Mouse (Mus musculus) midbrain, embryonic 12.5 days (tissue): ENCODE results near the gene Sun2. TPM values are rescaled to one million over a fixed set of nuclear protein-coding genes. Genes with fewer than 3 reads are reported as not detected.

Experiments used
- ATAC-seq: fragments of 200-750 bp; cut with Nextera tagmentation; 2 replicates; pipeline ENCODE4 v1.8.0; 2017; ENCODE audit warnings: low read depth, moderate TSS enrichment, moderate library complexity; ENCODE audit not compliant: low FRiP score
- H3K27ac ChIP-seq: fragments of 300-500 bp; sonication (generic); replicated peaks from 2 replicates; pipeline ENCODE4 v1.5.1; 2016; ENCODE audit warnings: mild to moderate bottlenecking
- H3K27me3 ChIP-seq: fragments of 300-500 bp; sonication (generic); 2 replicates; pipeline ENCODE4 v1.6.1; 2016; ENCODE audit warnings: mild to moderate bottlenecking
- H3K36me3 ChIP-seq: fragments of 300-500 bp; sonication (generic); 2 replicates; pipeline ENCODE4 v1.6.1; 2016
- H3K4me1 ChIP-seq: fragments of 300-500 bp; sonication (generic); 2 replicates; pipeline ENCODE4 v1.6.1; 2016
- H3K4me2 ChIP-seq: fragments of 300-500 bp; sonication (generic); replicated peaks from 2 replicates; pipeline ENCODE4 v1.6.1; 2016; ENCODE audit warnings: mild to moderate bottlenecking, moderate library complexity
- H3K4me3 ChIP-seq: fragments of 300-500 bp; sonication (generic); 2 replicates; pipeline ENCODE4 v1.5.1; 2016; ENCODE audit warnings: mild to moderate bottlenecking
- H3K9ac ChIP-seq: fragments of 300-500 bp; sonication (generic); replicated peaks from 2 replicates; pipeline ENCODE4 v1.6.1; 2016; ENCODE audit warnings: mild to moderate bottlenecking, moderate library complexity
- H3K9me3 ChIP-seq: fragments of 300-500 bp; sonication (generic); 2 replicates; pipeline ENCODE4 v1.6.1; 2016; ENCODE audit warnings: mild to moderate bottlenecking
- WGBS: fragments of 180-500 bp; shearing (Covaris S2); methylation state at CpG from one replicate; pipeline ENCODE4 v1.1.7; 2016; 5-methylcytosine and 5-hydroxymethylcytosine counted together
- polyA plus RNA-seq: library from polyadenylated mRNA; unstranded; fragments of >200 nt; fragmentation: Nextera tagmentation; extraction: Ambion mirVana; gene quantifications from 2 replicates; pipeline ENCODE4 v1.2.1, GENCODE M21; 2016

Gene Sun2
- 8.0 and 8.7 TPM in 2 replicates for polyA plus RNA-seq

- peaks cover 18% of the 10 kb centered on the region for H3K4me1 ChIP-seq
These were observed at the start of gene Sun2 for GRCm38 (mm10) chr15:79741921-79742705. Sun2 (minus strand) TSS chr15:79742536.

GRCm38 (mm10) chr15:79791502-79791901 is 49.2 kb upstream of the Sun2 start:
- Histone ChIP-seq H3K27ac (no peak overlapping the region), H3K9ac (no peak overlapping the region), H3K4me1 (peaks cover 18% of the 10 kb centered on the region), H3K4me2 (no peak overlapping the region), H3K27me3 (peaks cover 50% of the 10 kb centered on the region), H3K36me3 (no peaks in the 10 kb centered on the region), H3K9me3 (no peaks in the 10 kb centered on the region), H3K4me3 (no peak overlapping the region)
- ATAC-seq = no peak
- WGBS = 2% methylated on average over 12 of the region's 12 CpGs

More at GRCm38 (mm10) chr15:79741921-79742705, at the start of gene Sun2:
- peak; percentile 95 for ATAC-seq
- peak within 1 kb of the TSS; percentile 98 for H3K4me3 ChIP-seq
- peaks cover 25% of the 10 kb centered on the region for H3K36me3 ChIP-seq
- H3K4me2 ChIP-seq = peak within 1 kb of the TSS; percentile 77
- H3K9ac ChIP-seq = peak within 1 kb of the TSS; percentile 93
- peak within 1 kb of the TSS; percentile 65; the same call in 1 of the 2 replicates for H3K27ac ChIP-seq
- no peaks in the 10 kb centered on the region for H3K27me3 ChIP-seq
- WGBS = under 1% methylated on average over 83 of the region's 93 CpGs
- H3K9me3 ChIP-seq = no peaks in the 10 kb centered on the region

GRCm38 (mm10) chr15:79790905-79791304 is 48.6 kb upstream of the Sun2 start:
- ATAC-seq = no peak
- Histone ChIP-seq H3K4me2 (no peak overlapping the region), H3K4me1 (peaks cover 18% of the 10 kb centered on the region), H3K36me3 (no peaks in the 10 kb centered on the region), H3K9ac (no peak overlapping the region), H3K4me3 (no peak overlapping the region), H3K27ac (no peak overlapping the region), H3K27me3 (peaks cover 50% of the 10 kb centered on the region), H3K9me3 (no peaks in the 10 kb centered on the region)
- WGBS = 89% methylated on average over 6 of the region's 6 CpGs

GRCm38 (mm10) chr15:79790111-79790510 is 47.8 kb upstream of the Sun2 start:
- ATAC-seq = no peak
- Histone ChIP-seq H3K36me3 (no peaks in the 10 kb centered on the region), H3K4me2 (no peak overlapping the region), H3K27ac (no peak overlapping the region), H3K4me1 (peaks cover 18% of the 10 kb centered on the region), H3K9me3 (no peaks in the 10 kb centered on the region), H3K4me3 (no peak overlapping the region), H3K27me3 (peaks cover 50% of the 10 kb centered on the region), H3K9ac (no peak overlapping the region)
- WGBS = 53% methylated on average over 8 of the region's 8 CpGs

GRCm38 (mm10) chr15:79787815-79788214 is 45.5 kb upstream of the Sun2 start:
- peaks cover 29% of the 10 kb centered on the region for H3K27me3 ChIP-seq
- peak overlapping the region; percentile 58 for H3K27ac ChIP-seq
- H3K36me3 ChIP-seq = no peaks in the 10 kb centered on the region
- H3K4me1 ChIP-seq = peaks cover 18% of the 10 kb centered on the region
- 33% methylated on average over 8 of the region's 8 CpGs for WGBS
- H3K4me2 ChIP-seq = no peak overlapping the region
- no peak overlapping the region for H3K4me3 ChIP-seq
- H3K9ac ChIP-seq = peak overlapping the region; percentile 34; the same call in 1 of the 2 replicates
- no peak for ATAC-seq
- H3K9me3 ChIP-seq = no peaks in the 10 kb centered on the region

GRCm38 (mm10) chr15:79785056-79785455 is 42.7 kb upstream of the Sun2 start:
- H3K27ac ChIP-seq = no peak overlapping the region
- no peaks in the 10 kb centered on the region for H3K9me3 ChIP-seq
- no peak overlapping the region for H3K9ac ChIP-seq
- no peaks in the 10 kb centered on the region for H3K36me3 ChIP-seq
- 75% methylated on average over 1 of the region's 1 CpGs for WGBS
- no peak overlapping the region for H3K4me2 ChIP-seq
- peaks cover 13% of the 10 kb centered on the region for H3K27me3 ChIP-seq
- no peak overlapping the region for H3K4me3 ChIP-seq
- no peak for ATAC-seq
- H3K4me1 ChIP-seq = peaks cover 15% of the 10 kb centered on the region

- no peak within 1 kb of the TSS for H3K27ac ChIP-seq
- H3K27me3 ChIP-seq = peaks cover 14% of the 10 kb centered on the region
- no peak within 1 kb of the TSS for H3K4me2 ChIP-seq
- H3K4me1 ChIP-seq = peaks cover 19% of the 10 kb centered on the region
- H3K9me3 ChIP-seq = no peaks in the 10 kb centered on the region
- no peak for ATAC-seq
- no peak within 1 kb of the TSS for H3K9ac ChIP-seq
- no peak within 1 kb of the TSS for H3K4me3 ChIP-seq
- no peaks in the 10 kb centered on the region for H3K36me3 ChIP-seq
These were observed 35.4 kb upstream of the Sun2 start, which contains the start of gene Dnal4 for GRCm38 (mm10) chr15:79777749-79778148. Dnal4 (minus strand) TSS chr15:79777849.

GRCm38 (mm10) chr15:79775662-79776061 is 33.3 kb upstream of the Sun2 start:
- Histone ChIP-seq H3K4me2 (no peak overlapping the region), H3K27me3 (peaks cover 5% of the 10 kb centered on the region; the same call in 1 of the 2 replicates), H3K9me3 (no peaks in the 10 kb centered on the region), H3K4me3 (no peak overlapping the region), H3K27ac (no peak overlapping the region), H3K4me1 (peaks cover 26% of the 10 kb centered on the region), H3K36me3 (0 out of 2 replicates have a peak, but pooled peaks cover 6% of the 10 kb centered on the region), H3K9ac (no peak overlapping the region; the same call in 1 of the 2 replicates)
- 66% methylated on average over 7 of the region's 7 CpGs for WGBS
- ATAC-seq = no peak

- Histone ChIP-seq H3K4me2 (peak overlapping the region; percentile 85), H3K9ac (peak overlapping the region; percentile 83), H3K4me3 (peak overlapping the region; percentile 87), H3K27ac (peak overlapping the region; percentile 68), H3K4me1 (peaks cover 28% of the 10 kb centered on the region), H3K27me3 (peaks cover 5% of the 10 kb centered on the region; the same call in 1 of the 2 replicates), H3K9me3 (no peaks in the 10 kb centered on the region), H3K36me3 (0 out of 2 replicates have a peak, but pooled peaks cover 6% of the 10 kb centered on the region)
- peak; percentile 98 for ATAC-seq
- WGBS = under 1% methylated on average over 50 of the region's 50 CpGs
These were observed 32.0 kb upstream of the Sun2 start for GRCm38 (mm10) chr15:79774117-79775027.

- Histone ChIP-seq H3K36me3 (0 out of 2 replicates have a peak, but pooled peaks cover 7% of the 10 kb centered on the region), H3K27me3 (peaks cover under 1% of the 10 kb centered on the region; the same call in 1 of the 2 replicates), H3K9me3 (no peaks in the 10 kb centered on the region), H3K27ac (no peak overlapping the region), H3K9ac (no peak overlapping the region), H3K4me3 (no peak overlapping the region), H3K4me2 (no peak overlapping the region), H3K4me1 (peaks cover 30% of the 10 kb centered on the region)
- ATAC-seq = no peak
- 84% methylated on average over 21 of the region's 21 CpGs for WGBS
These were observed 28.4 kb upstream of the Sun2 start for GRCm38 (mm10) chr15:79770629-79771240.

- Histone ChIP-seq H3K36me3 (peaks cover 28% of the 10 kb centered on the region), H3K27me3 (no peaks in the 10 kb centered on the region), H3K9ac (no peak overlapping the region), H3K4me2 (no peak overlapping the region), H3K4me3 (no peak overlapping the region), H3K27ac (no peak overlapping the region), H3K9me3 (no peaks in the 10 kb centered on the region), H3K4me1 (peaks cover 17% of the 10 kb centered on the region)
- 68% methylated on average over 6 of the region's 6 CpGs for WGBS
- no peak for ATAC-seq
These were observed 26.0 kb upstream of the Sun2 start for GRCm38 (mm10) chr15:79768302-79768701.
